Mouse (Mus musculus): ENCODE measurements at regions not wholly inside any gene's neighbourhood (a gene's known extent, or its start where the extent isn't known, plus 50 kb on each side); places are given as distances from the start of the nearest gene placed in this dataset.

GRCm38 (mm10) chr16:51911109-51911765 is 119.8 kb upstream of the Cblb start:
- DNase-seq = no peak

- no peak for DNase-seq
Measured at GRCm38 (mm10) chr16:51915034-51915928, 115.7 kb upstream of the Cblb start.

- DNase-seq = no peak
Measured at GRCm38 (mm10) chr16:51915929-51916308, 115.1 kb upstream of the Cblb start.

GRCm38 (mm10) chr16:51916337-51916736 is 114.7 kb upstream of the Cblb start:
- DNase-seq = no peak

GRCm38 (mm10) chr16:51916820-51917219 is 114.2 kb upstream of the Cblb start:
- no peak for DNase-seq

GRCm38 (mm10) chr16:51917540-51917939 is 113.5 kb upstream of the Cblb start:
- no peak for DNase-seq

GRCm38 (mm10) chr16:51921025-51921424 is 110.0 kb upstream of the Cblb start:
- no peak for DNase-seq

- no peak for DNase-seq
Measured at GRCm38 (mm10) chr16:51922589-51922988, 108.4 kb upstream of the Cblb start.

GRCm38 (mm10) chr16:51925639-51926038 is 105.4 kb upstream of the Cblb start:
- DNase-seq = no peak

- no peak for DNase-seq
Measured at GRCm38 (mm10) chr16:51933122-51933521, 97.9 kb upstream of the Cblb start.

- no peak for DNase-seq
Measured at GRCm38 (mm10) chr16:51933965-51934364, 97.1 kb upstream of the Cblb start.

GRCm38 (mm10) chr16:51937298-51937697 is 93.7 kb upstream of the Cblb start:
- no peak for DNase-seq

- no peak for DNase-seq
Measured at GRCm38 (mm10) chr16:51939061-51939460, 92.0 kb upstream of the Cblb start.

- no peak for DNase-seq
Measured at GRCm38 (mm10) chr16:51940574-51940973, 90.5 kb upstream of the Cblb start.

- no peak for DNase-seq
Measured at GRCm38 (mm10) chr16:51942431-51943130, 88.4 kb upstream of the Cblb start.

- no peak for DNase-seq
Measured at GRCm38 (mm10) chr16:51967051-51967845, 63.8 kb upstream of the Cblb start.
